In genomic region chr6:38481694-38482371, GRCm38 (mm10) we compare ENCODE assay signal across 10 mouse cellular contexts. TPM values are rescaled to one million over a fixed set of nuclear protein-coding genes. Genes with fewer than 3 reads are reported as not detected.
DNase-seq lines count a peak whose midpoint lies in the region; ATAC-seq and TF ChIP-seq lines count a peak whose summit lies in the region.
"Had no signal": no experiment of that assay in that cellular context is flagged by ENCODE, and none has a peak within 500 bp of the region (broad histone marks: within the 10 kb centered on the region; RNA-seq: fewer than 3 reads in every experiment).

No protein-coding gene starts in this region.

- H3K27me3 ChIP-seq in forebrain, embryonic 14.5 days (replicated peaks; ENCODE audit: control insufficient read depth, insufficient read depth, low read length): no peaks in the 10 kb centered on the region
- no peaks in the 10 kb centered on the region for H3K27me3 ChIP-seq in forebrain, embryonic 16.5 days (replicated peaks; ENCODE audit: control insufficient read depth, insufficient read depth, low read length)
- H3K27me3 ChIP-seq in liver, postnatal 0 days (ENCODE audit: insufficient read depth, low read length): no peaks in the 10 kb centered on the region
- no peaks in the 10 kb centered on the region for H3K27me3 ChIP-seq in liver, embryonic 12.5 days (replicated peaks)
- H3K27me3 ChIP-seq: limb, embryonic 12.5 days had no signal

- 31% methylated on average over 5 of the region's 5 CpGs for WGBS in forebrain, embryonic 14.5 days
- 36% methylated on average over 5 of the region's 5 CpGs for WGBS in forebrain, embryonic 16.5 days
- WGBS in liver, postnatal 0 days (ENCODE audit: insufficient replicate concordance): 73% methylated on average over 5 of the region's 5 CpGs
- WGBS in liver, embryonic 12.5 days (ENCODE audit: insufficient replicate concordance): 81% methylated on average over 5 of the region's 5 CpGs

- no peak overlapping the region for H3K4me3 ChIP-seq in forebrain, embryonic 14.5 days (ENCODE audit: low read depth, low read length)
- H3K4me3 ChIP-seq in forebrain, embryonic 16.5 days (replicated peaks; ENCODE audit: low read length): no peak overlapping the region
- no peak overlapping the region for H3K4me3 ChIP-seq in liver, postnatal 0 days (ENCODE audit: low read depth, low read length)
- no peak overlapping the region for H3K4me3 ChIP-seq in liver, embryonic 12.5 days
- H3K4me3 ChIP-seq: limb, embryonic 12.5 days had no signal

- H3K9ac ChIP-seq in forebrain, embryonic 14.5 days (ENCODE audit: low read length): no peak overlapping the region
- H3K9ac ChIP-seq in forebrain, embryonic 16.5 days (replicated peaks; ENCODE audit: low read depth, low read length): no peak overlapping the region
- no peak overlapping the region for H3K9ac ChIP-seq in liver, postnatal 0 days (replicated peaks)
- H3K9ac ChIP-seq in liver, embryonic 12.5 days: no peak overlapping the region
- H3K9ac ChIP-seq: limb, embryonic 12.5 days had no signal

- 0 out of 2 replicates have a peak, but pooled peaks cover 2% of the 10 kb centered on the region for H3K4me1 ChIP-seq in forebrain, embryonic 14.5 days (ENCODE audit: control insufficient read depth, insufficient read depth, low read length)
- no peaks in the 10 kb centered on the region for H3K4me1 ChIP-seq in forebrain, embryonic 16.5 days (replicated peaks; ENCODE audit: control insufficient read depth, insufficient read depth, low read length)
- no peaks in the 10 kb centered on the region for H3K4me1 ChIP-seq in liver, postnatal 0 days (ENCODE audit: insufficient read depth)
- H3K4me1 ChIP-seq in liver, embryonic 12.5 days: no peaks in the 10 kb centered on the region
- H3K4me1 ChIP-seq: limb, embryonic 12.5 days had no signal

- TF ChIP-seq CTCF in liver, postnatal 0 days (IDR thresholded peaks at IDR 0.05; ENCODE audit: low read depth): no peak

- ATAC-seq in forebrain, embryonic 14.5 days: peak; percentile 26; the same call in 1 of the 2 replicates
- ATAC-seq in forebrain, embryonic 16.5 days: no peak; the same call in 1 of the 2 replicates
- peak; percentile 82 for ATAC-seq in liver, postnatal 0 days
- ATAC-seq in liver, embryonic 12.5 days: no peak

- peaks cover 67% of the 10 kb centered on the region for H3K36me3 ChIP-seq in forebrain, embryonic 14.5 days (ENCODE audit: control insufficient read depth, insufficient read depth, low read length)
- peaks cover 22% of the 10 kb centered on the region for H3K36me3 ChIP-seq in forebrain, embryonic 16.5 days (ENCODE audit: control insufficient read depth, insufficient read depth)
- peaks cover 49% of the 10 kb centered on the region for H3K36me3 ChIP-seq in liver, postnatal 0 days (replicated peaks; ENCODE audit: insufficient read depth, low read length)
- H3K36me3 ChIP-seq in liver, embryonic 12.5 days: peaks cover 82% of the 10 kb centered on the region

- no peak overlapping the region for H3K4me2 ChIP-seq in forebrain, embryonic 14.5 days (ENCODE audit: low read length)
- H3K4me2 ChIP-seq in forebrain, embryonic 16.5 days (ENCODE audit: low read length): no peak overlapping the region
- H3K4me2 ChIP-seq in liver, postnatal 0 days (ENCODE audit: low read depth, low read length): no peak overlapping the region
- no peak overlapping the region for H3K4me2 ChIP-seq in liver, embryonic 12.5 days
- H3K4me2 ChIP-seq: limb, embryonic 12.5 days had no signal

- peak; percentile 51 for DNase-seq in forebrain, embryonic 14.5 days (ENCODE audit: low spot score)
- no peak for DNase-seq in liver, postnatal 0 days
- peak; percentile 25 for DNase-seq in kidney, postnatal 14 days
- peak; percentile 18 for DNase-seq in telencephalon, adult 2 months (ENCODE audit: low read depth, low spot score)
- DNase-seq in right cerebral cortex, postnatal 14 days: no peak
- DNase-seq in testis, postnatal 14 days (ENCODE audit: low spot score): no peak
- DNase-seq: B cell, adult 2 months had no signal

- no peak for TF ChIP-seq EP300 in liver, postnatal 0 days (IDR thresholded peaks at IDR 0.05; ENCODE audit: low read depth)

- no peaks in the 10 kb centered on the region for H3K9me3 ChIP-seq in forebrain, embryonic 14.5 days (replicated peaks; ENCODE audit: control insufficient read depth, low read length)
- no peaks in the 10 kb centered on the region for H3K9me3 ChIP-seq in forebrain, embryonic 16.5 days (ENCODE audit: control insufficient read depth, low read length)
- H3K9me3 ChIP-seq in liver, postnatal 0 days (ENCODE audit: low read length): no peaks in the 10 kb centered on the region
- no peaks in the 10 kb centered on the region for H3K9me3 ChIP-seq in liver, embryonic 12.5 days (replicated peaks)
- H3K9me3 ChIP-seq: limb, embryonic 12.5 days had no signal

- H3K27ac ChIP-seq in forebrain, embryonic 14.5 days (ENCODE audit: low read depth, low read length): no peak overlapping the region
- H3K27ac ChIP-seq in forebrain, embryonic 16.5 days (ENCODE audit: low read length): no peak overlapping the region; the same call in 1 of the 2 replicates
- H3K27ac ChIP-seq in liver, postnatal 0 days (ENCODE audit: low read depth): peak overlapping the region; percentile 30; the same call in 1 of the 2 replicates
- no peak overlapping the region for H3K27ac ChIP-seq in liver, embryonic 12.5 days
- H3K27ac ChIP-seq: limb, embryonic 12.5 days had no signal

RNA-seq across cellular contexts. Expression of gene Ubn2, which starts 48.1 kb away (rescaled TPM):
- polyA plus RNA-seq in forebrain, embryonic 14.5 days (2014; fragmentation: Nextera tagmentation; extraction: Ambion mirVana): 10.7 and 13.9 TPM in 2 replicates
- polyA plus RNA-seq in forebrain, embryonic 16.5 days (2015; fragmentation: Nextera tagmentation; extraction: Ambion mirVana): 12.5 and 20.7 TPM in 2 replicates
- polyA plus RNA-seq in liver, postnatal 0 days (2015; fragmentation: Nextera tagmentation; extraction: Ambion mirVana): 3.0 TPM in 2 replicates
- polyA plus RNA-seq in liver, embryonic 12.5 days (2016; fragmentation: Nextera tagmentation; extraction: Ambion mirVana): 9.2 and 10.1 TPM in 2 replicates

RNA-seq across cellular contexts. Expression of gene Fmc1, which starts 51.5 kb away (rescaled TPM):
- polyA plus RNA-seq in forebrain, embryonic 14.5 days (2014; fragmentation: Nextera tagmentation; extraction: Ambion mirVana): 152 and 179 TPM in 2 replicates
- 130 and 134 TPM in 2 replicates for polyA plus RNA-seq in forebrain, embryonic 16.5 days (2015; fragmentation: Nextera tagmentation; extraction: Ambion mirVana)
- polyA plus RNA-seq in liver, postnatal 0 days (2015; fragmentation: Nextera tagmentation; extraction: Ambion mirVana): 127 and 139 TPM in 2 replicates
- polyA plus RNA-seq in liver, embryonic 12.5 days (2016; fragmentation: Nextera tagmentation; extraction: Ambion mirVana): 103 and 114 TPM in 2 replicates

Comparison
In these comparisons a context has a peak if more than half of its experiments do, and no peak if none do; other contexts are left out.
1. ATAC-seq: peak in forebrain, embryonic 14.5 days (single experiment) and liver, postnatal 0 days (single experiment); none in forebrain, embryonic 16.5 days (single experiment) and liver, embryonic 12.5 days (single experiment).
2. DNase-seq: peak in forebrain, embryonic 14.5 days (single experiment), kidney, postnatal 14 days (single experiment) and telencephalon, adult 2 months (single experiment); none in liver, postnatal 0 days (single experiment), right cerebral cortex, postnatal 14 days (single experiment) and testis, postnatal 14 days (single experiment).